Mouse (Mus musculus): ENCODE measurements around the gene Krtap4-13. TPM values are rescaled to one million over a fixed set of nuclear protein-coding genes. Genes with fewer than 3 reads are reported as not detected.
"Not testable (repeated sequence)": the region's sequence is repeated elsewhere in the genome, so short reads cannot be mapped to it uniquely, and the experiment has no call there.

Gene Krtap4-13
- total RNA-seq (2021) = not detected

DNA sequence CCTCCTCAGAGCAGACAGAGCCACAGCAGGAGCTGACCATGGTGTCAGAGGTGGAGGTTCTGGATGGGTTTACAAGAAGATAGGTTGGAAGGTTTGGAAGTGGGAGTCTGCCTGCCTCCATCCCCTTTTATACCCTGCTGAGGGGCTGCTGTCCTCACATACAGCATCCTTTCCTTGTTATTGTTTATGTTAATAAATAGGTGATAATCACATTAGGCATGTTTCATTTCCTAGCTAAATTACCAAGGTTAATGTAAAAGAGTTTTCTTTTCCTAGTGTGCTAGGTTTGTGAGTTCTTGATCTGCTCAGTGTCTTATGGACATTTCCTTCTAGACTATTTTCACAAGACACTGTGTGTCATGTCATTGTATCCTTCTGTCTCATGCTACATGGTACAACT, at the start of gene Krtap4-13:
Krtap4-13 (minus strand) TSS at position 101 of the 400 bp plus-strand sequence.
- DNase-seq (ENCODE audit: low spot score in 2 of 2); intact Hi-C loops (cut with DNase I): not testable (repeated sequence)

DNA sequence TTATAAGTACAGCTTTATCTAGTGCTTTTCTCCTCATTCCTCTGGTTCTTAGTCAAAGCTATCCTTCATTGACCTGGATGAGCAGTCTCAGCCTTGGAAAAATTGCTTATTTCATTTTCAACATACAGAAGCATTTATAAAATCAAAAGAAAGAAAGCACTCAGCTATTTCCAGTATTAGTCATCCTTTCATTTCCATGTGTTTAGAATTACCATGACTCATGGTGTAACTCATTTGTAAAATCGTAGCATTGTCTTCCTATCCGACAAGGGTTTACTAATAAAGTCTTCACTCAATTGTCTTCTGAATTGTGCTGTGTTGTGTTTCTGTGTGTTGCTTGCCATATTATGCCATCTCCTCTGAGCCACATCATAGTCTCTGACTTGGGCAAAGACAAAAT, 49.1 kb upstream of the Krtap4-13 start:
- intact Hi-C loops (cut with DNase I) = no loop called here
- DNase-seq (ENCODE audit: low spot score in 2 of 2) = no peak

DNA sequence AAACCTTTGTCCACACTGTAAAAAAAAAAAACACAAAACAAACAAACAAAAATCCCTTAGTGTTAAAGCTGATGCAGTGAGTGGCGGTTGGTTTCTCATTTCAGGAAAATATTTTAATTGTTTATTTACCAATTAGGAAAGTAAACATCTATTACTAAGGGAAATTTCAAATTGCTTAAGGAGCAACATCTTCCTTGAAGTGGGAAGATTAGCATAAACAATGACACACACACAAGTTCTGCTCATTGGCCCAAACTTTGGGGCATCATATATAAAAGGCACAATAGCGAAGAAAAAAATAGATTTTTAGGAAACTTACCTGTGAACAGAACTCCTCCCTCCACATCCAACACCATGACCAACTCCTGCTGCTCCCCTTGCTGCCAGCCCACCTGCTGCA, 47.9 kb upstream of the Krtap4-13 start, which contains the start of gene Gm11568:
Gm11568 (plus strand) TSS at position 301 of the 400 bp plus-strand sequence.
- intact Hi-C loops (cut with DNase I) = no loop called here

DNA sequence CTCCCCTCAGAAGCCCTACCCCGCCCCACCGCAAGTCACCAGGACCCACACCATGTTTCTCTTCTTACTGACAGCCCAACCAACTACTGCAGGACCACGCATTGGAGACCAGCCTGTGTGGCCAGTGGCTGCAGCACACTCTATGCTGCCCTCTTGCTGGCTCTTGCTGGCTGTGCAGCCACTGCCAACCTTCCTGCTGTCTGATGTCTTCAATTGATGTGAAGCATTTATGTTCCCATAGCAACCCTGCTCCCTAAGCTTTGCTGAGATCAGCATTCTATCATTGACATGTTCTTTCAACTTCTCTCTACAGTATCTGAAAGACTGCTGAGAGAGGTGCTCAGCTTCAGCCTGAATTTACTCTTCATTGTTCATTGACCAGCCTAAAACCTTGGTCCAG, 44.4 kb upstream of the Krtap4-13 start:
- DNase-seq (ENCODE audit: low spot score in 2 of 2) = no peak
- intact Hi-C loops (cut with DNase I) = no loop called here

More for the DNA sequence above, 47.9 kb upstream of the Krtap4-13 start, which contains the start of gene Gm11568:
- DNase-seq (ENCODE audit: low spot score in 2 of 2) = no peak

DNA sequence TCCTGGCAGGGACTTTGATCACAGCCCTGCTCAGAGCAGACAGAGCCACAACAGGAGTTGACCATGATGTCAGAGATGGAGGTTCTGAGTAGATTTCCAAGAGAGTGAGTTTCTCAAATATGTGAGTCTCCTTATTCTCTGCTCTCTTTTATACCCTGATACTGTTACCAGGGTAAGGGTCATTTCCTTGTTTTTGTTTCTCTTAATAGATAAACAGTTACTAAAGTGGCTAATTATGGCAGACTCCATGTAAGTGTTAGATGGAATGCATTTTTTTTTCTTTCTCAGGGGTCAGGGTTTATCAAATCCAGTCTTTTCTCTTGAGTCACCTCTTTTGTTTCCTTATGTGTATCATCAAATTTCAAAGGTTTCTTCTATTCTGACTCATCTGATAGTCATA, 41.8 kb upstream of the Krtap4-13 start, which contains the start of gene Krtap4-16:
Krtap4-16 (minus strand) TSS at position 101 of the 400 bp plus-strand sequence.
- intact Hi-C loops (cut with DNase I) = no loop called here

DNA sequence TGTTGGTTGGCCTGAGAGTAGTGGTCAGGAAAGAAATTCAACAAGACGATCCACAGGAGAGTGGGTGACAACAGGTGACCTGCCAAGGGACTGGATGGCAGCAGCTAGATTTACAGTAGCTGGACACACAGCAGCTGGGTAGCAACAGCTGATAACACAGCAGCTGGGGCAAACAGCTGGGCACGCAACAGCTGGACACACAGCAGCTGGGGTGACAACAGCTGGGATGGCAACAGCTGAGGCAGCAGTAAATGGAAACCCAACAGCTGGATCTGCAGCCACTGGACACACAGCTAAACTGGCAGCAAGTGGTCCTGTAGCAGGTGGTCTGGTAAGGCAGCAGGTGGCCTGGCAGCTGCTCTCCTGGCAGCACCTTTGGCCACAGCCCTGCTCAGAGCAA, 37.1 kb upstream of the Krtap4-13 start:
- intact Hi-C loops (cut with DNase I) = no loop called here
- DNase-seq (ENCODE audit: low spot score in 2 of 2) = no peak

More for the DNA sequence above, 41.8 kb upstream of the Krtap4-13 start, which contains the start of gene Krtap4-16:
- no peak for DNase-seq (ENCODE audit: low spot score in 2 of 2)

DNA sequence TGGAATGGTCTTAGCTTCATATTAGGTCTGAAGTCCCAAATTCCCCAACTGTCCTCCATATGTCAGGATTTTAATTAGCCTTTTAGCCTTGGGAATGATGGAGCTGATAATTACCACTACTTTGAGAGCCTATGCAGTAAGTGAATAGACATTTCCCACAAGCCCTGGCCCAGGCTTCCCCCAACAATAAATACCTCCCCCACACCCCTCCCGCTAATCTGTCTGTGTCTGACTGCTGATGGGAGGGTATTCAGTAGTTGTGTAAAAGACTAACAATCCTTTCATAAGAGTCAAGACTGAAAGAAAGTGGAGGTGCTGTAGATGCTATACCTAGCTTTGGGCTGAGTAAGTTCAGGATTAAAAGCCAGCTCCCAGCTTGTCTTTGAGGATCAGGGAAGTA, 32.5 kb upstream of the Krtap4-13 start:
- intact Hi-C loops (cut with DNase I) = no loop called here
- no peak for DNase-seq (ENCODE audit: low spot score in 2 of 2)

DNA sequence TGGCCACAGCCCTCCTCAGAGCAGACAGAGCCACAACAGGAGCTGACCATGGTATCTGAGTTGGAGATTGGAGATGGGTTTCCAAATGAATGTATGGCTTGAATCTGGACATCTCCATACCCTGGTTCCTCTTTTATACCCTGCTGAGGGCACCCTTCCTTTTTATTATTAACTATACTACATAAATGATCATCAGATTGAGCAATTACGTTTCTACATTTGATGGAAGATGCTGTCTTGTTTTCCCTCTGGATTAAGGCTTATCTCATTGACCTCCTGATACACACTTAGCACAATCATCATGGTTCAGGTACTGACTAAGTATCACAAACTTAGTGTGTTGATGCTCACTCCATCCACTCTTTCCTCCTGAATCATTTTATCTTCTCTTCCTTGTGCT, 28.3 kb upstream of the Krtap4-13 start, which contains the start of gene 2300003K06Rik:
2300003K06Rik (minus strand) TSS at position 101 of the 400 bp plus-strand sequence.
- DNase-seq (ENCODE audit: low spot score in 2 of 2) = no peak
- intact Hi-C loops (cut with DNase I) = no loop called here

DNA sequence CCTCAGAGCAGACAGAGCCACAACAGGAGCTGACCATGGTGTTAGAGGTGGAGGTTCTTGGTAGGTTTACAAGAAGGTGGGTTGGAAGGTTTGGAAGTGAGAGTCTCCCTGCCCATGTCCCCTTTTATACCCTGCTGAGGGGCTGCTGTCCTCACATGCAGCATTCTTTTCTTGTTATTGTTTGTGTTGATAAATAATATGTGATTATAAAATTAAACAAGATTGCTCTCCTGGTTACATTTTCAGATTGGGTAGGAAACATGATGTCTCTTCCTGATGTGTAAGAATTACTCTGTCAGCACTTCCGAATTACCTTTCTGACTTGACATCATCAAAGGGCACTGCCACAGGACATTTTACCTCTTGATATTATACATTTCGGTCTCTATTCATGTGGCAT, 5.9 kb upstream of the Krtap4-13 start, which contains the start of gene Gm11564:
Gm11564 (minus strand) TSS at position 101 of the 400 bp plus-strand sequence.
- DNase-seq (ENCODE audit: low spot score in 2 of 2); intact Hi-C loops (cut with DNase I): not testable (repeated sequence)

DNA sequence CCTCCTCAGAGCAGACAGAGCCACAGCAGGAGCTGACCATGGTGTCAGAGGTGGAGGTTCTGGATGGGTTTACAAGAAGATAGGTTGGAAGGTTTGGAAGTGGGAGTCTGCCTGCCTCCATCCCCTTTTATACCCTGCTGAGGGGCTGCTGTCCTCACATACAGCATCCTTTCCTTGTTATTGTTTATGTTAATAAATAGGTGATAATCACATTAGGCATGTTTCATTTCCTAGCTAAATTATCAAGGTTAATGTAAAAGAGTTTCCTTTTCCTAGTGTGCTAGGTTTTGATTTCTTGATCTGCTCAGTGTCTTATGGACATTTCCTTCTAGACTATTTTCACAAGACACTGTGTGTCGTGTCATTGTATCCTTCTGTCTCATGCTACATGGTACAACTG, 5.3 kb downstream of the Krtap4-13 start, which contains the start of gene Gm11554:
Gm11554 (minus strand) TSS at position 101 of the 400 bp plus-strand sequence.
- DNase-seq (ENCODE audit: low spot score in 2 of 2); intact Hi-C loops (cut with DNase I): not testable (repeated sequence)

DNA sequence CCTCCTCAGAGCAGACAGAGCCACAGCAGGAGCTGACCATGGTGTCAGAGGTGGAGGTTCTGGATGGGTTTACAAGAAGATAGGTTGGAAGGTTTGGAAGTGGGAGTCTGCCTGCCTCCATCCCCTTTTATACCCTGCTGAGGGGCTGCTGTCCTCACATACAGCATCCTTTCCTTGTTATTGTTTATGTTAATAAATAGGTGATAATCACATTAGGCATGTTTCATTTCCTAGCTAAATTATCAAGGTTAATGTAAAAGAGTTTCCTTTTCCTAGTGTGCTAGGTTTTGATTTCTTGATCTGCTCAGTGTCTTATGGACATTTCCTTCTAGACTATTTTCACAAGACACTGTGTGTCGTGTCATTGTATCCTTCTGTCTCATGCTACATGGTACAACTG, 10.9 kb downstream of the Krtap4-13 start, which contains the start of gene Gm11569:
Gm11569 (minus strand) TSS at position 101 of the 400 bp plus-strand sequence.
- intact Hi-C loops (cut with DNase I); DNase-seq (ENCODE audit: low spot score in 2 of 2): not testable (repeated sequence)

DNA sequence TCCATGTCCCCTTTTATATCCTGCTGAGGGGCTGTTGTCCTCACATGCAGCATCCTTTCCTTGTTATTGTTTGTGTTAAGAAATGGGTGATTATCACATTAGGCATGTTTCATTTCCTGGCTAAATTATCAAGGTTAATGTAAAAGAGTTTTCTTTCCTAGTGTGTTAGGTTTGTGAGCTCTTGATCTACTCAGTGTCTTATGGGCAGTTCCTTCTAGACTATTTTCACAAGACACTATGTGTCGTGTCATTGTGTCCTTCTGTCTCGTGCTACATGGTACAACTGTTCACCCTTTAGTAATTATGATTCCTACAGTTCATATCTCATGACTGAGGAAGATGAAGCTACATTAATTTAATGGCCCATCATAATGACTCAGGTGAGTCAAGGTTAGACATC, 16.3 kb downstream of the Krtap4-13 start, which contains the start of gene Gm11596:
Gm11596 (minus strand) TSS at position 101 of the 400 bp plus-strand sequence.
- intact Hi-C loops (cut with DNase I) = no loop called here
- no peak for DNase-seq (ENCODE audit: low spot score in 2 of 2)

DNA sequence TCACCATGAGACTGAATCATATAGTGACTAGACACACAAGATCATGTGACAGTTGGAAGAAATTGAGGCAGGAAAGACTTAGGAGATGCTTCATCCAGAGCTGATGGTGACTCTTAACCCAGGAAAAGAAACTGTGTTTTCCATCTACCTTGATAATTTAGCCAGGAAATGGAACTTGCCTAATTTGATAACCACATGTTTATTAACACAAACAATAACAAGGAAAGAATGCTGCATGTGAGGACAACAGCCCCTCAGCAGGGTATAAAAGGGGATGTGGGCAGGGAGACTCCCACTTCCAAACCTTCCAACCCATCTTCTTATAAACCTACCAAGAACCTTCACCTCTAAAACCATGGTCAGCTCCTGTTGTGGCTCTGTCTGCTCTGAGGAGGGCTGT, 24.8 kb downstream of the Krtap4-13 start, which contains the start of gene Krtap4-9:
Krtap4-9 (plus strand) TSS at position 301 of the 400 bp plus-strand sequence.
- DNase-seq (ENCODE audit: low spot score in 2 of 2); intact Hi-C loops (cut with DNase I): not testable (repeated sequence)

DNA sequence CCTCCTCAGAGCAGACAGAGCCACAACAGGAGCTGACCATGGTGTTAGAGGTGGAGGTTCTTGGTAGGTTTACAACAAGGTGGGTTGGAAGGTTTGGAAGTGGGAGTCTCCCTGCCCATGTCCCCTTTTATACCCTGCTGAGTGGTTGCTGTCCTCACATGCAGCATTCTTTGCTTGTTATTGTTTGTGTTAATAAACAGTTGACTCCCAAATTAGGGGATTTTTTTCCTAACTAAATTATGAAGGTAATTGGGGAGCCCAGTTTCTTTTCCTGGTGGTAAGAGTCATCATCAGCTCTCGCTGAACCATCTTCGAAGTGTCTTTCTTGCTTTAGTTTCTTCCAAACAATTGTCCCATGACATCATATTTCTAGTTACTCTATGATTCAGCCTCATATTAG, 29.1 kb downstream of the Krtap4-13 start, which contains the start of gene Krtap4-8:
Krtap4-8 (minus strand) TSS at position 101 of the 400 bp plus-strand sequence.
- intact Hi-C loops (cut with DNase I) = no loop called here

DNA sequence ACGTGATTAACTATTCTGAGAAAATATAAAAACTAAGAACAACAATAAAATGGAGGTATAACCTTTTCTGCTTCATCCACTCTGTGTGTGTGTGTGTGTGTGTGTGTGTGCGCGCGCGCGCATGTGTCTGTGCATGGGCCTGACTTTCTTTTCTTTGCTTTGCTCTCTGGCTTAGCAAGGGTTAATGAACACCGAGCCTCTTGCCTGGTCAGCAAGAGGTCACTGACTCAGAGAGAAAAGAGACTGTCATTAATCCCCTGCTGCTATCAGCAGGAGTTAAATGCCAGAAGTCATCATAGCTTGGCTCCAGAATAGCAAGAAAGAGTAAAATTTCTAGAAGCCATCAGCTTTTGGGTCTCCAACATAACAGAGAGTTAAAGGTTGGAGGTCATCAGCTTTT, 31.3 kb downstream of the Krtap4-13 start:
- DNase-seq (ENCODE audit: low spot score in 2 of 2) = no peak
- intact Hi-C loops (cut with DNase I) = no loop called here

More for the DNA sequence above, 29.1 kb downstream of the Krtap4-13 start, which contains the start of gene Krtap4-8:
- DNase-seq (ENCODE audit: low spot score in 2 of 2) = no peak

DNA sequence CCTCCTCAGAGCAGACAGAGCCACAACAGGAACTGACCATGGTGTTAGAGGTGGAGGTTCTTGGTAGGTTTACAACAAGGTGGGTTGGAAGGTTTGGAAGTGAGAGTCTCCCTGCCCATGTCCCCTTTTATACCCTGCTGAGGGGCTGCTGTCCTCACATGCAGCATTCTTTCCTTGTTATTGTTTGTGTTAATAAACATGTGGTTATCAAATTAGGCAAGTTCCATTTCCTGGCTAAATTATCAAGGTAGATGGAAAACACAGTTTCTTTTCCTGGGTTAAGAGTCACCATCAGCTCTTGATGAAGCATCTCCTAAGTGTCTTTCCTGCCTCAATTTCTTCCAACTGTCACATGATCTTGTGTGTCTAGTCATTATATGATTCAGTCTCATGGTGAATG, 36.9 kb downstream of the Krtap4-13 start, which contains the start of gene Gm11595:
Gm11595 (minus strand) TSS at position 101 of the 400 bp plus-strand sequence.
- DNase-seq (ENCODE audit: low spot score in 2 of 2); intact Hi-C loops (cut with DNase I): not testable (repeated sequence)

DNA sequence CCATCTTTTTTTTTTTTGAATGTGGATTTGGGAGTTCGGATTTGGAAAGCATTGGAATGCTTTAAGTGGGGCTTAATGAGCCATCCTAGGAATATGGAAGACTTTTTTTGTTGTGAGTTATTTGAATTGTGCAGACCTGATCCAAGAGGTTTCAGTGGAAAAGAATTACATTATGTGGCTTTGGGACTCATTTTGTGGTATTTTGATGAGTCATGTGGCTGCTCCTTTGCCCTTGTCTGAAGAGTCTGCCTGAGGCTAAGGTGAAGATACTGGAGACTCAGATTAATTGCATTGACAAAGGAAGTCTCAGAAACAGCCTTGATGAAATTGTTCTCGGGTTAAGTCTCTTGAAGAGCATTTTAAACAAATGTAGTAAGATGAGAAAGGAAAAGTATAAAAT, 41.3 kb downstream of the Krtap4-13 start:
- DNase-seq (ENCODE audit: low spot score in 2 of 2) = no peak
- intact Hi-C loops (cut with DNase I) = no loop called here

Measured in left cerebral cortex, postnatal 36 days (tissue).